Mouse (Mus musculus): ENCODE measurements at regions not wholly inside any gene's neighbourhood (a gene's known extent, or its start where the extent isn't known, plus 50 kb on each side); places are given as distances from the start of the nearest gene placed in this dataset.

DNA sequence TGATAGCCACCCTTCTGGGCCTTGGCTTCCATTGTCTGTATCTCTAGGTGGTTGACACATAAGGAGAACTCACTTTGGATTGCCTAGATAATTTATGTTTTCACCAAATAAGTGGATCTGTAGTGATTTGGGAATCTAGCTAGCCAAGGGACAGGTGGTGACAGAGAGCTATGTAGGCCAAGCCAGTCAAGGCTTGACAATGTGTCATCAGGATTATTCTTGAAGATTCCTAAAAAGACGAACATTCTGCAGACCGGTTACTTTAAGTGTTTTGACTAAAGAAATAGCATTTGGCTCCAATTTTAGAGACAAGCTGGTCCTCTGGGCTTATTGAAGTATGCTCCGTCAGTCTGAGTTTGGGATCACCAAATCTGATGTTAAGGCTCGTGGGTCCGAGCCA lies 100.1 kb upstream of the Tnp1 start:
- Histone ChIP-seq H3K27me3 (replicated peaks) (peaks cover 6% of the 10 kb centered on the region), H3K4me2 (ENCODE audit: insufficient read depth, low read depth, poor library complexity, severe bottlenecking) (no peak overlapping the region), H3K79me2 (replicated peaks; ENCODE audit: control insufficient read depth, extremely low read depth, insufficient read depth, poor library complexity, severe bottlenecking) (no peaks in the 10 kb centered on the region), H3K4me3 (replicated peaks in 1 of 3; ENCODE audit: low read depth in 2 of 3, low read length in 2 of 3, poor library complexity in 1 of 3) (no peak overlapping the region), H3K9ac (ENCODE audit: insufficient read depth, low read depth) (no peak overlapping the region), H3K27ac (ENCODE audit: insufficient read depth, low read depth) (no peak overlapping the region), H3K36me3 (replicated peaks in 1 of 2; ENCODE audit: control insufficient read depth in 1 of 2, insufficient read depth in 1 of 2, low read length in 1 of 2) (no peaks in the 10 kb centered on the region), H3K9me3 (replicated peaks; ENCODE audit: low read length) (no peaks in the 10 kb centered on the region), H3K4me1 (ENCODE audit: control insufficient read depth in 1 of 2, insufficient read depth in 2 of 2) (0 out of 4 replicates have a peak, but pooled peaks cover 0 to 3% of the 10 kb centered on the region in 2 experiments)
- DNase-seq (ENCODE audit: extremely low read depth), result no peak
- in situ Hi-C loops (cut with MboI; ENCODE audit: low pct_ligation_motif_present, low pct_unique_long_range_greater_than_20kb, low sequenced_read_pairs) (no loop called here), dilution Hi-C loops (cut with MboI; ENCODE audit: extremely low pct_ligation_motif_present, extremely low pct_unique_long_range_greater_than_20kb, low sequenced_read_pairs) (no loop called here)
- no peak for TF ChIP-seq CTCF (conservative IDR thresholded peaks at IDR 0.05 in 1 of 2, IDR thresholded peaks at IDR 0.05 in 1 of 2; ENCODE audit: low read depth in 2 of 2, low read length in 2 of 2)

DNA sequence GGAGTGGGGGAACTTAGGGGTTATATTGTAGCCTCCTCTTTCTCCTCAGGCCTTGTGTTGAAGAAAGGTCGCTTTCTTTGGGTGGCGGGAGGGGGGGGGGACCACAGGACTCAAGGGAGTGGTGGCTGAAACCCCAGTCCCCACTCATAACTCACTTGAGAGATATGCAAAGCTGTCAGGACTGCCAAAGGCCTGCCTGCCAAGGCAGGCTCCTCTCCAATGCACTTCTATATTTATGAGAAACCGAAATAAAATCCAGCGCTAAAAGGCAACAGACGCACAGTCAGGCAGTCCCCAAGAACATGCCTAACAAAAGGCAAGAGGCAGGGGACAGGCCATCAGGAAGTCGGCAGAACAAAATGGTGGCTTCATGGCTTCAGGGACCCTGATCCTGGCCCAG lies 97.4 kb upstream of the Tnp1 start:
- dilution Hi-C loops (cut with MboI; ENCODE audit: extremely low pct_ligation_motif_present, extremely low pct_unique_long_range_greater_than_20kb, low sequenced_read_pairs), result no loop called here
- Histone ChIP-seq H3K4me2 (ENCODE audit: insufficient read depth, low read depth, poor library complexity, severe bottlenecking) (no peak overlapping the region), H3K27me3 (replicated peaks) (peaks cover 4% of the 10 kb centered on the region)

DNA sequence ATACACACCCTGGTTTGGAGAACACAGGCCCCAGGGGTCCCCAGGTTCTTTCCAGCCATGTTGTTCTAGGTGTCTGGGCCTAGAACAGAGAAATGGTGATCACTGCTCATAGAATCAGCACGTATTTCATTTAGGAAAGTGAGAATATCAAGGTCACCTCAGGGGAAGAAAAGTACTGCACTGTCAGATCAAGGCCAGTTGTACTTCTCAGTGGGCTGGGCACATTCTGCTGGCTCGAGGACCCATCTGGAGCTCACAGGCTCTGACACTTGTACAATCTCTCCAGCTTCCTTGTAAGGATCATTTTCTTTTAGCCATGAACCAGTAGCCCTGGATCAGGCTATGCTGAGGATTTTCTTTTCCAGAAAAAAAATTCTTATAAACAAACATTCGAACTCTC lies 97.0 kb upstream of the Tnp1 start:
- dilution Hi-C loops (cut with MboI; ENCODE audit: extremely low pct_ligation_motif_present, extremely low pct_unique_long_range_greater_than_20kb, low sequenced_read_pairs), result no loop called here
- H3K4me1 ChIP-seq (ENCODE audit: control insufficient read depth in 1 of 2, insufficient read depth in 2 of 2), result 0 out of 4 replicates have a peak, but pooled peaks cover 0 to 3% of the 10 kb centered on the region in 2 experiments

More for the DNA sequence above, 97.4 kb upstream of the Tnp1 start:
- no peak overlapping the region for H3K4me3 ChIP-seq (replicated peaks in 1 of 3; ENCODE audit: low read depth in 2 of 3, low read length in 2 of 3, poor library complexity in 1 of 3)
- no peak overlapping the region; the same call in 1 of the 2 replicates for H3K9ac ChIP-seq (ENCODE audit: insufficient read depth, low read depth)
- H3K79me2 ChIP-seq (replicated peaks; ENCODE audit: control insufficient read depth, extremely low read depth, insufficient read depth, poor library complexity, severe bottlenecking), result no peaks in the 10 kb centered on the region
- no peak for DNase-seq (ENCODE audit: extremely low read depth)
- H3K27ac ChIP-seq (ENCODE audit: insufficient read depth, low read depth), result no peak overlapping the region
- no peaks in the 10 kb centered on the region for H3K9me3 ChIP-seq (replicated peaks; ENCODE audit: low read length)
- in situ Hi-C loops (cut with MboI; ENCODE audit: low pct_ligation_motif_present, low pct_unique_long_range_greater_than_20kb, low sequenced_read_pairs), result no loop called here
- H3K36me3 ChIP-seq (replicated peaks in 1 of 2; ENCODE audit: control insufficient read depth in 1 of 2, insufficient read depth in 1 of 2, low read length in 1 of 2), result no peaks in the 10 kb centered on the region
- H3K4me1 ChIP-seq (ENCODE audit: control insufficient read depth in 1 of 2, insufficient read depth in 2 of 2), result 0 out of 4 replicates have a peak, but pooled peaks cover 0 to 3% of the 10 kb centered on the region in 2 experiments
- TF ChIP-seq UBTF (IDR thresholded peaks at IDR 0.05; ENCODE audit: low read depth, low read length) (no peak), NELFE (IDR thresholded peaks at IDR 0.05; ENCODE audit: low read depth, low read length) (no peak), ZNF384 (IDR thresholded peaks at IDR 0.05; ENCODE audit: low read depth, low read length) (no peak), ETS1 (conservative IDR thresholded peaks at IDR 0.05; ENCODE audit: low read depth, low read length) (no peak), JUND (conservative IDR thresholded peaks at IDR 0.05; ENCODE audit: low read depth, low read length) (no peak)

More for the DNA sequence above, 97.0 kb upstream of the Tnp1 start:
- H3K9ac ChIP-seq (ENCODE audit: insufficient read depth, low read depth), result no peak overlapping the region; the same call in 1 of the 2 replicates
- DNase-seq (ENCODE audit: extremely low read depth), result no peak
- TF ChIP-seq EP300 (IDR thresholded peaks at IDR 0.05; ENCODE audit: low read length), result no peak
- no peak for TF ChIP-seq USF1 (IDR thresholded peaks at IDR 0.05; ENCODE audit: low read depth, low read length)
- no peak for TF ChIP-seq RAD21 (IDR thresholded peaks at IDR 0.05; ENCODE audit: low read depth, low read length)
- no peak for TF ChIP-seq CHD2 (IDR thresholded peaks at IDR 0.05; ENCODE audit: low read length)
- TF ChIP-seq E2F4 (IDR thresholded peaks at IDR 0.05; ENCODE audit: insufficient replicate concordance, low read depth, low read length), result no peak
- TF ChIP-seq RCOR1 (conservative IDR thresholded peaks at IDR 0.05; ENCODE audit: low read depth, low read length), result no peak
- TF ChIP-seq ZC3H11A (IDR thresholded peaks at IDR 0.05; ENCODE audit: low read depth, low read length), result no peak
- TF ChIP-seq CTCF (conservative IDR thresholded peaks at IDR 0.05 in 1 of 2, IDR thresholded peaks at IDR 0.05 in 1 of 2; ENCODE audit: low read depth in 2 of 2, low read length in 2 of 2), result no peak
- no peak for TF ChIP-seq TBP (conservative IDR thresholded peaks at IDR 0.05; ENCODE audit: low read depth, low read length)
- TF ChIP-seq ZKSCAN1 (IDR thresholded peaks at IDR 0.05; ENCODE audit: borderline replicate concordance, low read depth, low read length), result no peak
- no peak for TF ChIP-seq POLR2A (IDR thresholded peaks at IDR 0.05; ENCODE audit: low read depth, low read length)
- no peak for TF ChIP-seq NRF1 (IDR thresholded peaks at IDR 0.05; ENCODE audit: low read depth, low read length)
- peaks cover 6% of the 10 kb centered on the region for H3K27me3 ChIP-seq (replicated peaks)
- no peaks in the 10 kb centered on the region for H3K9me3 ChIP-seq (replicated peaks; ENCODE audit: low read length)
- no peaks in the 10 kb centered on the region for H3K79me2 ChIP-seq (replicated peaks; ENCODE audit: control insufficient read depth, extremely low read depth, insufficient read depth, poor library complexity, severe bottlenecking)
- H3K4me2 ChIP-seq (ENCODE audit: insufficient read depth, low read depth, poor library complexity, severe bottlenecking), result no peak overlapping the region
- in situ Hi-C loops (cut with MboI; ENCODE audit: low pct_ligation_motif_present, low pct_unique_long_range_greater_than_20kb, low sequenced_read_pairs), result no loop called here
- no peak overlapping the region for H3K27ac ChIP-seq (ENCODE audit: insufficient read depth, low read depth)
- no peaks in the 10 kb centered on the region for H3K36me3 ChIP-seq (replicated peaks in 1 of 2; ENCODE audit: control insufficient read depth in 1 of 2, insufficient read depth in 1 of 2, low read length in 1 of 2)
- no peak overlapping the region for H3K4me3 ChIP-seq (replicated peaks in 1 of 3; ENCODE audit: low read depth in 2 of 3, low read length in 2 of 3, poor library complexity in 1 of 3)
